ENCODE assay signal across 9 mouse cellular contexts in the genomic region with DNA sequence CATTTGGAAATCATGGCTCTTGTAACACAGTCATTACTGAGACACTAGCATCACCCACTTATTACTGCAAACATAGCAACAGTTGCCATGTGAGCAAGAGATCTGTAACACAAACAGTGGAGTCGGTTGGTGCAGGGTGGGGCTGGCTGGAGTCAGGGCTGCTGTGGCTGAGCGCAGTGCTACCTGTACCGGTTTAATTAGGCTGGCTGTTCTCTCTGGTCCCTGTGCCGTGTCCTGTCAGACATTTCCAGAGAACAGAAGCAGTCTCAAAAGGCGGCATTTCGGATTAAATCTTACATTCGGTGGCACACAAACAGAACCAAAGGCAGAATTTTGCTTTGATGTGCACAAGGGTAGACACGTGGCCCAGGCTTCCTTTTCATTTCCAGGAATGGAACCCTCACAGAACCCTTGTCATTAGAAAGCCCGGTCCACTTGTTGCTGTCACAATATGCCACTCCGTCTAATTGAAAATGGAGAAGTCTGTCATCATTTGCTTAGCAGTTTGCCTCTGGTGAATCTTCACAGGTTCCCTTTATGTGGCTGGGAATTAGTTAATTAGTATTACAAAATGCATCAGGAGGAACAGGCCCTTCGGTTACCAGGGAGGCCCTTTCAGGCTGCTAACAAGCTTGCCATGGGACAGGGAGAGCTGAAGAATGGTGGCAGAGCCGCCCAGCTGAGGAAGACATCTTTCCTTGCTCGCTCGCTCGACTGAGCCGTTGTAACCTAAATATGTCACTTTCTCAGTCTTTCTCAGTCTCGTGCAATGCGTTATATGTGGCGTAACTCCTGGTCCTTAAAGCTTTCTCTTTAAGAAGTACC.
A peak's percentile ranks its signal among the peaks of the same experiment; 100 is the strongest.
DNase-seq lines count a peak whose midpoint lies in the region; ATAC-seq lines count a peak whose summit lies in the region.
"Had no signal": no experiment of that assay in that cellular context is flagged by ENCODE, and none has a peak within 500 bp of the region (broad histone marks: within the 10 kb centered on the region; RNA-seq: fewer than 3 reads in every experiment).

No protein-coding gene starts in this region.

- peak; percentile 74; the same call in 1 of the 2 replicates for ATAC-seq in intestine, embryonic 16.5 days

- H3K27me3 ChIP-seq in intestine, embryonic 16.5 days (replicated peaks; ENCODE audit: control insufficient read depth, insufficient read depth, low read length) = no peaks in the 10 kb centered on the region
- H3K27me3 ChIP-seq in midbrain, embryonic 10.5 days (ENCODE audit: low read depth, poor library complexity, severe bottlenecking) = no peaks in the 10 kb centered on the region; the same call in 1 of the 2 replicates

- no peaks in the 10 kb centered on the region for H3K4me1 ChIP-seq in intestine, embryonic 16.5 days (ENCODE audit: control insufficient read depth, insufficient read depth, low read length)
- H3K4me1 ChIP-seq in midbrain, embryonic 10.5 days = peaks cover 22% of the 10 kb centered on the region

- no peak overlapping the region for H3K9ac ChIP-seq in intestine, embryonic 16.5 days (ENCODE audit: low read depth, low read length)

- no peaks in the 10 kb centered on the region for H3K36me3 ChIP-seq in intestine, embryonic 16.5 days (ENCODE audit: control insufficient read depth, insufficient read depth, low read length)
- no peaks in the 10 kb centered on the region for H3K36me3 ChIP-seq in midbrain, embryonic 10.5 days

- WGBS in intestine, embryonic 16.5 days = 39% methylated on average over 19 of the region's 19 CpGs
- 37% methylated on average over 19 of the region's 19 CpGs for WGBS in midbrain, embryonic 10.5 days

- no peak overlapping the region for H3K4me3 ChIP-seq in intestine, embryonic 16.5 days (ENCODE audit: low read length)
- peak overlapping the region; percentile 39 for H3K4me3 ChIP-seq in midbrain, embryonic 10.5 days

- no peak overlapping the region for H3K4me2 ChIP-seq in intestine, embryonic 16.5 days (ENCODE audit: low read depth, low read length)

- peak; percentile 17 for DNase-seq in adrenal gland, postnatal 14 days
- no peak for DNase-seq in adrenal gland, postnatal 4 days (ENCODE audit: low spot score in 2 of 2)
- peak; percentile 45 to 46 for DNase-seq in frontal cortex, postnatal 14 days (ENCODE audit: low spot score in 2 of 2)
- peak; percentile 36 for DNase-seq in midbrain, embryonic 10.5 days (ENCODE audit: low spot score)
- DNase-seq in thymus, postnatal 36 days = no peak
- no peak for DNase-seq in B cell, adult 2 months
- no peak for DNase-seq in cerebellum, postnatal 36 days

- no peaks in the 10 kb centered on the region for H3K9me3 ChIP-seq in intestine, embryonic 16.5 days (ENCODE audit: control insufficient read depth, low read length)
- H3K9me3 ChIP-seq in midbrain, embryonic 10.5 days (replicated peaks) = no peaks in the 10 kb centered on the region

- no peak overlapping the region for H3K27ac ChIP-seq in intestine, embryonic 16.5 days (ENCODE audit: low read length)
- H3K27ac ChIP-seq in midbrain, embryonic 10.5 days (replicated peaks) = peak overlapping the region; percentile 64
- H3K27ac ChIP-seq: macrophage had no signal

Comparison
In these comparisons a context has a peak if more than half of its experiments do, and no peak if none do; other contexts are left out.
1. DNase-seq: peak in adrenal gland, postnatal 14 days (single experiment), frontal cortex, postnatal 14 days (2 of 2) and midbrain, embryonic 10.5 days (single experiment); none in adrenal gland, postnatal 4 days (0 of 2), thymus, postnatal 36 days (0 of 2), B cell, adult 2 months (0 of 2) and cerebellum, postnatal 36 days (0 of 2).